Mouse (Mus musculus) bone marrow macrophage, adult 2 months (primary cell): Measurements from ENCODE around the gene Hoxa1.

Experiments used
- CTCF ChIP-seq: IDR thresholded peaks from 2 replicates; pipeline ENCODE4 v1.5.1; 2012; ENCODE audit warnings: low read depth, mild to moderate bottlenecking, low read length, moderate library complexity
- POLR2A ChIP-seq: IDR thresholded peaks from 2 replicates; pipeline ENCODE4 v1.6.1; 2012; ENCODE audit warnings: mild to moderate bottlenecking, low read depth, low read length, borderline replicate concordance

GRCm38 (mm10) chr6:52186500-52186899 lies 28.4 kb upstream of the Hoxa1 start:
- TF ChIP-seq POLR2A (no peak), CTCF (no peak)
